Mouse (Mus musculus) midbrain, embryonic 11.5 days (tissue): ENCODE data around the gene Wtap. TPM values are rescaled to one million over a fixed set of nuclear protein-coding genes. Genes with fewer than 3 reads are reported as not detected.
"Not testable (repeated sequence)": the region's sequence is repeated elsewhere in the genome, so short reads cannot be mapped to it uniquely, and the experiment has no call there.

Experiments
- ATAC-seq: fragments of 200-750 bp; cut with Nextera tagmentation; 2 replicates; pipeline ENCODE4 v1.8.0; 2017; ENCODE audit warnings: moderate TSS enrichment, moderate library complexity; ENCODE audit not compliant: low FRiP score
- DNase-seq: peaks from one replicate; pipeline ENCODE4 v3.0.0; 2015; ENCODE audit warnings: low spot score; ENCODE audit errors: missing footprints
- H3K27ac ChIP-seq: fragments of 300-500 bp; sonication (generic); 2 replicates; pipeline ENCODE4 v1.5.1; 2014; ENCODE audit warnings: low read depth, low read length
- H3K27me3 ChIP-seq: fragments of 300-500 bp; sonication (generic); 2 replicates; pipeline ENCODE4 v1.6.1; 2014; ENCODE audit warnings: mild to moderate bottlenecking, low read length, moderate library complexity, mixed read lengths; ENCODE audit not compliant: control insufficient read depth, insufficient read depth
- H3K36me3 ChIP-seq: fragments of 300-500 bp; sonication (generic); 2 replicates; pipeline ENCODE4 v1.6.1; 2014; ENCODE audit warnings: mild to moderate bottlenecking, low read length, moderate library complexity, mixed read lengths; ENCODE audit not compliant: control insufficient read depth, insufficient read depth
- H3K4me1 ChIP-seq: fragments of 300-500 bp; sonication (generic); 2 replicates; pipeline ENCODE4 v1.6.1; 2014; ENCODE audit warnings: low read length; ENCODE audit not compliant: control insufficient read depth, insufficient read depth
- H3K4me2 ChIP-seq: fragments of 300-500 bp; sonication (generic); 2 replicates; pipeline ENCODE4 v1.6.1; 2014; ENCODE audit warnings: mild to moderate bottlenecking, moderate library complexity
- H3K4me3 ChIP-seq: fragments of 300-500 bp; sonication (generic); 2 replicates; pipeline ENCODE4 v1.5.1; 2014; ENCODE audit warnings: low read depth, low read length
- H3K9ac ChIP-seq: fragments of 300-500 bp; sonication (generic); 2 replicates; pipeline ENCODE4 v1.6.1; 2014; ENCODE audit warnings: low read length
- H3K9me3 ChIP-seq: fragments of 300-500 bp; sonication (generic); 2 replicates; pipeline ENCODE4 v1.6.1; 2016; ENCODE audit warnings: low read length; ENCODE audit not compliant: control insufficient read depth
- WGBS: fragments of 180-500 bp; shearing (Covaris S2); extraction: QIAGEN DNeasy Blood & Tissue Kit; methylation state at CpG from one replicate; pipeline ENCODE4 v1.1.7; 2014; 5-methylcytosine and 5-hydroxymethylcytosine counted together
- polyA plus RNA-seq: library from polyadenylated mRNA; unstranded; fragments of >200 nt; fragmentation: Nextera tagmentation; extraction: Ambion mirVana; gene quantifications from 2 replicates; pipeline ENCODE4 v1.2.1, GENCODE M21; 2014

Wtap gene
- polyA plus RNA-seq, 1 experiment from 2014 or later = 144 TPM

- WGBS = 94% methylated on average over 5 of the region's 5 CpGs
- H3K27me3 ChIP-seq, H3K4me2 ChIP-seq, H3K4me1 ChIP-seq, H3K9ac ChIP-seq, ATAC-seq, DNase-seq, H3K9me3 ChIP-seq, H3K4me3 ChIP-seq, H3K27ac ChIP-seq, H3K36me3 ChIP-seq: not testable (repeated sequence)
Observed at GRCm38 (mm10) chr17:13002243-13002642, 8.3 kb upstream of the Wtap start.

DNA sequence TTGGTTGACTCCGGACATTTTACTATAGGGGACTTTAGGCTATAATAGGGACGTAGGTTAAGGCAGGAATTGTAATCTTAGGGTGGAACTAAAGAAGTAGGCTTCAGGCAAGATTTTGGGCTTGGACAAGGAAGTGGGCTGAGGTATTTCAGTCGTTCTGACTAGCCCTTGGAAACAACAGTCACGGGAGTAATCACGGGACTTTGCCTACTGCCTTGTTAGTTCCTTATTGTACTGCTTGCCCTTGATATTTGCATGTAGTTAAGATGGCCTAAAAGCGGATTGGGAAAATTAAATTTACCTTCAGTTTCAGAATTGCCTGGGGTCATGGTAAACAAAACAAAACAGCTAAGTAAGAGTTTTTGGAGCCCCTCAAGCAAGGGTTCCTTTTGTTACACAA lies 5.1 kb upstream of the Wtap start:
- H3K4me2 ChIP-seq = no peak overlapping the region
- H3K9ac ChIP-seq = no peak overlapping the region
- H3K36me3 ChIP-seq = no peaks in the 10 kb centered on the region
- no peak for DNase-seq
- no peak overlapping the region for H3K4me3 ChIP-seq
- H3K9me3 ChIP-seq = no peaks in the 10 kb centered on the region
- H3K27ac ChIP-seq = no peak overlapping the region
- ATAC-seq = no peak
- 76% methylated on average over 6 of the region's 6 CpGs for WGBS
- no peaks in the 10 kb centered on the region for H3K27me3 ChIP-seq
- H3K4me1 ChIP-seq = no peaks in the 10 kb centered on the region

DNA sequence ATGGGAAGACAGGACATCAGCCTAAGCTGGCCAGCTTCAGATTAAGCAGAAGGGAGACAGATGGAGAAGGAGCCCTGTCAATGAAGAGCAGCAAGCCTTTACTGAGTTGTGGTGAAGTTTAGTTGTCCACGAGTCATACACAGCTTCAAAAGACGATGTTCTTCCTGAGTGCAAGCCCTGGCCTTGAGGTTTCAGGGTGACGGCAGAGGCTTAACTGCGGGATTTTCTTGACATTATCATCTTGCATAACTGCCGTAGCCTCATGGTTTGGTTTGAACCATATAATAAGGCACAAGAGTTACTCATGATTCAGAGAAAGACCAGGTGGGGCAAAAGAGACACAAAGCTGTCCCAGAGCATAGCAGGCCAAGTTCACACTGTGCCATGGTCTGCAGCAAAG lies 3.9 kb upstream of the Wtap start:
- no peak for ATAC-seq
- no peaks in the 10 kb centered on the region for H3K27me3 ChIP-seq

DNA sequence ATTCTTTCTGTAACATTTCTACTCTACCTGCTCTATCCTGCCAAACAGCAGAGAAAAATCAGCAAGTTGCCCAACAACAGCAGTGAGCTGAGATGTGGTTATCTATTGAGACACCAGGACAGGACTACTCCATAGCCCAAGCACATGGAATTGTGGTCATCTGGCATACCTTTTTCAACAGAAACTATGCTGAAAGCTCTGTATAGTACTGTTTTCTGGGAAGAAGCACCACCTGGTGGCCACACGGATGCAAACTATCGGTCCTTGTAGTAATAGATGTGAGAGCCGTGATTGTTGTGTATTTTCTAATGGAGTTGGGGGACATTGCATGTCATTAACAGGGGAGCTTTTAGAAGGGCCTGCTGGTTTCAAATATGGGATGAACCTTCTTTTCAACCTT lies 2.4 kb upstream of the Wtap start:
- H3K9ac ChIP-seq = no peak overlapping the region
- no peaks in the 10 kb centered on the region for H3K27me3 ChIP-seq
- DNase-seq (peak; percentile 85), ATAC-seq (no peak)
- peaks cover 2% of the 10 kb centered on the region; the same call in 1 of the 2 replicates for H3K4me1 ChIP-seq
- 25% methylated on average over 3 of the region's 3 CpGs for WGBS
- H3K9me3 ChIP-seq = no peaks in the 10 kb centered on the region
- no peak overlapping the region for H3K27ac ChIP-seq
- no peaks in the 10 kb centered on the region for H3K36me3 ChIP-seq
- H3K4me3 ChIP-seq = no peak overlapping the region
- no peak overlapping the region for H3K4me2 ChIP-seq

More for the DNA sequence above, 3.9 kb upstream of the Wtap start:
- Histone ChIP-seq H3K36me3 (no peaks in the 10 kb centered on the region), H3K27ac (no peak overlapping the region), H3K9me3 (no peaks in the 10 kb centered on the region), H3K9ac (no peak overlapping the region), H3K4me1 (peaks cover 2% of the 10 kb centered on the region; the same call in 1 of the 2 replicates), H3K4me2 (no peak overlapping the region), H3K4me3 (no peak overlapping the region)
- no peak for DNase-seq
- 90% methylated on average over 5 of the region's 5 CpGs for WGBS

DNA sequence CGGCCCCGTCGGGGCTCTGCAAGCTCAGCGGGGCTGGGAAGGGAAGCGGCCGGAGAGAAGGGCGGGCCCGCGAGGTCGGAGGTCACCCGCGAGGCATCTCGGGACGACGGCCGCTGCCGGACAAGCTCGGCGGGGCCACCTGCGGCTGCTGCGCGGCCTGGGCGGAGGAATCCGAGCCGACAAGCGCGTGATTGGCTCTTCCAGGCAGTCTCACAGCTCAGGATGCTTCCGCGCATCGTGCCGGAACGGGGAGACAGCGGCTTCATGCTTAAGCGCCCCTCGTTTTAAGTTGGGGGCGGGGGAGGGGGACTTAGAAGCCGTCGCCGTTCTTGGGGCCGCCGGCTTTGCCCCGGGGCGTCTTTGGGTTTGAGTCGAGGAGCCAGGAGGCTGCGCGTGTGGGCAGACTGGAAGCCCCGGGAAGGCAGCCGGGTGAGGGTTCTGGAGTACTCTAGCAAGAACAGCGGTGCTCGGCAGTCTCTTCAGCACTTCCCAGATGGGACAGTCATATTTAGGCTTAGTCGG lies 1.4 kb downstream of the Wtap start:
- Histone ChIP-seq H3K4me2 (peak overlapping the region; percentile 61), H3K27me3 (no peaks in the 10 kb centered on the region), H3K27ac (peak overlapping the region; percentile 95), H3K36me3 (no peaks in the 10 kb centered on the region), H3K9ac (peak overlapping the region; percentile 94), H3K9me3 (no peaks in the 10 kb centered on the region), H3K4me1 (peaks cover 5% of the 10 kb centered on the region; the same call in 1 of the 2 replicates), H3K4me3 (peak overlapping the region; percentile 74)
- WGBS = under 1% methylated on average over 51 of the region's 51 CpGs
- DNase-seq = peak; percentile 98
- peak; percentile 92 for ATAC-seq

GRCm38 (mm10) chr17:12991635-12992358 lies 2.2 kb downstream of the Wtap start:
- H3K36me3 ChIP-seq = no peaks in the 10 kb centered on the region
- under 1% methylated on average over 72 of the region's 84 CpGs for WGBS

DNA sequence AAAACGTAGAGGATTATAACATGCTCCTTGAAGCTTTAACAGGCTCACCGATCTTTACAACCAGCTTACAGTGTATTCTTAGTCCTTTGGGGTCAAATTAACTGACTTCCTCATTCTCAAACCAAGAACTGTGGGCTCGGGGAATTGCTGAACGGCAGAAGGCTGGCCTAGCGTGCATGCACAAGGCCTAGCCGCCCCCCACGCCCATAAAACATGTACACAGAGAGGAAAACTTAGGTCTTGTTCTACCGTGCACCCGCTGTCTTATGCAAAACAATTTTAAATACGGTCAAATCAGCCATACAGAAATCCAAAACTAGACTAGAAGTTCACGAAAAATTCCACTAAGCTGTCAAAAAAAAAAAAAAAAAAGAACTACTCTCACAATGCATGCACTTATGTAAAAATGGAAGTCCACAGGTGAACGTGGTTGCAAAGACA lies 2.8 kb downstream of the Wtap start:
- Histone ChIP-seq H3K27me3 (no peaks in the 10 kb centered on the region), H3K9me3 (no peaks in the 10 kb centered on the region), H3K9ac (peak overlapping the region; percentile 94), H3K4me3 (peak overlapping the region; percentile 74), H3K36me3 (no peaks in the 10 kb centered on the region), H3K27ac (peak overlapping the region; percentile 95; the same call in 1 of the 2 replicates), H3K4me2 (peak overlapping the region; percentile 61), H3K4me1 (peaks cover 5% of the 10 kb centered on the region; the same call in 1 of the 2 replicates)
- ATAC-seq = no peak
- no peak for DNase-seq
- WGBS = 4% methylated on average over 12 of the region's 12 CpGs

More at GRCm38 (mm10) chr17:12991635-12992358, 2.2 kb downstream of the Wtap start:
- peak; percentile 95 for ATAC-seq
- no peaks in the 10 kb centered on the region for H3K9me3 ChIP-seq
- peak overlapping the region; percentile 95 for H3K27ac ChIP-seq
- DNase-seq = peak; percentile 97
- H3K4me1 ChIP-seq = peaks cover 5% of the 10 kb centered on the region; the same call in 1 of the 2 replicates
- H3K4me2 ChIP-seq = peak overlapping the region; percentile 61
- no peaks in the 10 kb centered on the region for H3K27me3 ChIP-seq
- H3K4me3 ChIP-seq = peak overlapping the region; percentile 74
- peak overlapping the region; percentile 94 for H3K9ac ChIP-seq

DNA sequence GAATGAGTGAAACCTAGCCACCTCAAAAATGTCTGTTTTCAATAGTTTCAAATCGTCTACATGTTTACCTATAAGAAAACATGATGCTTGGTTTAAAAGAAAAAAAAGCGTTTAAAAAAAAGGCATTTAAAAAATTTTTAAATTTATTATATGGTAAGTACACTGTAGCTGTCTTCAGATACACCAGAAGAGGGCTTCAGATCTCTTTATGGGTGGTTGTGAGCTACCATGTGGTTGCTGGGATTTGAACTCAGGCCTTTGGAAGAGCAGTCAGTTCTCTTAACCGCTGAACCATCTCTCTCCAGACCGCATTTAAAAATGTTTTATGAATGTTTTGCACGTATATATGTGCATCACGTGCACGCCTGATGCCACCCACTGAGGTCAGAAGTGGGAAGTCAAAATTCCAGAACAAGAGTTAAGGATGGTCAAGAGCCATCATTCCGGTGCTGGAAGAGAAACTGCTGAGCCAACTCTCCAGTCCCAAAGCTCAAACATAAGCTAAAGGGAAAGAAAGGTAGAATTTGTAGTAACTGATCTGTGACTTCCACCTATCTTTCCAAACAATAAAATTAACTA lies 3.3 kb downstream of the Wtap start:
- Histone ChIP-seq H3K4me3 (peak overlapping the region; percentile 74), H3K27me3 (no peaks in the 10 kb centered on the region), H3K9ac (peak overlapping the region; percentile 94), H3K4me2 (peak overlapping the region; percentile 61), H3K4me1 (peaks cover 5% of the 10 kb centered on the region; the same call in 1 of the 2 replicates), H3K9me3 (no peaks in the 10 kb centered on the region), H3K36me3 (no peaks in the 10 kb centered on the region), H3K27ac (no peak overlapping the region)
- DNase-seq = no peak
- WGBS = 69% methylated on average over 8 of the region's 8 CpGs
- no peak for ATAC-seq

DNA sequence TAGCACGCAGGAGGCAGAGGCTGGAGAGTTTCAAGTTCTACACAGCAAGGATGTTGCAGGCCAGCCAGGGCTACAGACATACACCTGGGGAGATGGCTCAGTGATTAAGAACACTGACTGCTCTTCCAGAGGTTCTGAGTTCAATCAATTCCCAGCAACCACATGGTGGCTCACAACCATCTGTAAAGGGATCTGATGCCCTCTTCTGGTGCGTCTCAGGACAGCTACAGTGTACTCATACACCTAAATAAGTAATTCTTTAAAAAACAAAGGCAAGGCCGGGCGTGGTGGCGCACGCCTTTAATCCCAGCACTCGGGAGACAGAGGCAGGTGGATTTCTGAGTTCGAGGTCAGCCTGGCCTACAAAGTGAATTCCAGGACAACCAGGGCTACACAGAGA lies 5.9 kb downstream of the Wtap start:
- 97% methylated on average over 8 of the region's 8 CpGs for WGBS
- not testable (repeated sequence) for H3K36me3 ChIP-seq, ATAC-seq, H3K4me1 ChIP-seq, H3K9ac ChIP-seq, H3K4me2 ChIP-seq, H3K27ac ChIP-seq, H3K4me3 ChIP-seq, H3K27me3 ChIP-seq, H3K9me3 ChIP-seq
- DNase-seq = peak; percentile 44
